In the genomic region with DNA sequence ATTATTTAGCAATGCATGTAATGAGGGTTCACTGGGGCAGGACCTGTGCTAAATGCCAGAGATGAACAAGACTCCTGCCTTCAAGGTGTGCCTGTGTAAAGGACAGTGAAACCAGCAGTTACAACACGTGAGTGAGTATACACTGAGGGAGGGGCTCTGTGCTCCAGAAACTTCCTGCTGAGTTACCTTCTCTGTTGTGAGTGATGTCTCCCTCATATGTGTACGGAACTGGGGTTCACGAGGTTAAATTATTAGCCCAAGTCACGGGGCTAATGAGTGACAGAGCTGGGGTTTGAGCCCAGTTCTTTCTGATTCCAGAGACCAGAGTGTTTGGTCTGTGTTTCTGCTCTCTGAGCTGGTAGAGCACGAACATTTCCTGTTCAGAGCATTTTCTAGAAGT, we compare ENCODE assay signal across 12 mouse cellular contexts.
DNase-seq lines count a peak whose midpoint lies in the region; ATAC-seq lines count a peak whose summit lies in the region.
"Had no signal": no experiment of that assay in that cellular context is flagged by ENCODE, and none has a peak within 500 bp of the region (broad histone marks: within the 10 kb centered on the region; RNA-seq: fewer than 3 reads in every experiment).

No protein-coding gene starts in this region.

- H3K4me3 ChIP-seq in liver, embryonic 13.5 days (replicated peaks), result peak overlapping the region; percentile 64
- H3K4me3 ChIP-seq in hindbrain, embryonic 10.5 days, result no peak overlapping the region
- no peak overlapping the region for H3K4me3 ChIP-seq in midbrain, embryonic 15.5 days

- peak overlapping the region; percentile 74 for H3K4me2 ChIP-seq in liver, embryonic 13.5 days
- H3K4me2 ChIP-seq in midbrain, embryonic 15.5 days, result no peak overlapping the region
- H3K4me2 ChIP-seq: hindbrain, embryonic 14.5 days had no signal

- H3K27ac ChIP-seq in liver, embryonic 13.5 days, result peak overlapping the region; percentile 97
- H3K27ac ChIP-seq in hindbrain, embryonic 10.5 days, result no peak overlapping the region
- H3K27ac ChIP-seq in midbrain, embryonic 15.5 days, result no peak overlapping the region
- H3K27ac ChIP-seq: hindbrain, embryonic 14.5 days had no signal

- 17% methylated on average over 5 of the region's 5 CpGs for WGBS in liver, embryonic 13.5 days (ENCODE audit: insufficient replicate concordance)
- 75% methylated on average over 5 of the region's 5 CpGs for WGBS in hindbrain, embryonic 10.5 days
- WGBS in midbrain, embryonic 15.5 days, result 81% methylated on average over 5 of the region's 5 CpGs

- H3K27me3 ChIP-seq in liver, embryonic 13.5 days, result no peaks in the 10 kb centered on the region
- H3K27me3 ChIP-seq in hindbrain, embryonic 10.5 days (ENCODE audit: insufficient read depth, poor library complexity, severe bottlenecking), result no peaks in the 10 kb centered on the region
- H3K27me3 ChIP-seq in midbrain, embryonic 15.5 days (replicated peaks), result no peaks in the 10 kb centered on the region

- H3K36me3 ChIP-seq in liver, embryonic 13.5 days, result 0 out of 2 replicates have a peak, but pooled peaks cover 5% of the 10 kb centered on the region
- no peaks in the 10 kb centered on the region for H3K36me3 ChIP-seq in hindbrain, embryonic 10.5 days
- no peaks in the 10 kb centered on the region for H3K36me3 ChIP-seq in midbrain, embryonic 15.5 days (replicated peaks)

- peaks cover 81% of the 10 kb centered on the region for H3K4me1 ChIP-seq in liver, embryonic 13.5 days (replicated peaks)
- H3K4me1 ChIP-seq in hindbrain, embryonic 10.5 days (replicated peaks), result peaks cover 21% of the 10 kb centered on the region
- peaks cover 8% of the 10 kb centered on the region for H3K4me1 ChIP-seq in midbrain, embryonic 15.5 days

- H3K9ac ChIP-seq in liver, embryonic 13.5 days, result peak overlapping the region; percentile 80
- H3K9ac ChIP-seq in midbrain, embryonic 15.5 days, result no peak overlapping the region
- H3K9ac ChIP-seq: hindbrain, embryonic 14.5 days had no signal

- 0 out of 2 replicates have a peak, but pooled peaks have one; percentile 16 for ATAC-seq in erythroblast, adult 5-6 weeks (replicated peaks; ENCODE audit: low FRiP score, poor library complexity, severe bottlenecking)
- ATAC-seq in liver, embryonic 13.5 days (ENCODE audit: low read depth), result no peak
- ATAC-seq in midbrain, embryonic 15.5 days (replicated peaks), result no peak
- ATAC-seq: midbrain, embryonic 16.5 days had no signal

- H3K9me3 ChIP-seq in liver, embryonic 13.5 days (replicated peaks), result no peaks in the 10 kb centered on the region
- no peaks in the 10 kb centered on the region for H3K9me3 ChIP-seq in hindbrain, embryonic 10.5 days
- H3K9me3 ChIP-seq in midbrain, embryonic 15.5 days, result no peaks in the 10 kb centered on the region

- DNase-seq in lung, postnatal 36 days, result peak; percentile 22
- no peak for DNase-seq in lung, postnatal 25 days (ENCODE audit: low spot score)
- DNase-seq in liver, embryonic 13.5 days, result no peak
- peak; percentile 61 for DNase-seq in thymus, postnatal 14 days
- no peak for DNase-seq in right cerebral cortex, adult 2 months (ENCODE audit: low spot score in 2 of 2)
- DNase-seq in hindbrain, embryonic 10.5 days (ENCODE audit: low spot score), result no peak
- DNase-seq: cerebellum, adult 18-20 months; retina, postnatal 1 day had no signal

Comparison
In these comparisons a context has a peak if more than half of its experiments do, and no peak if none do; other contexts are left out.
1. DNase-seq: peak in lung, postnatal 36 days (single experiment) and thymus, postnatal 14 days (single experiment); none in lung, postnatal 25 days (single experiment), liver, embryonic 13.5 days (single experiment), right cerebral cortex, adult 2 months (0 of 2) and hindbrain, embryonic 10.5 days (single experiment).